ENCODE assay signal across 29 mouse cellular contexts in genomic region chr5:52010426-52010825, GRCm38 (mm10).
DNase-seq lines count a peak whose midpoint lies in the region; ATAC-seq and TF ChIP-seq lines count a peak whose summit lies in the region.
"Had no signal": no experiment of that assay in that cellular context is flagged by ENCODE, and none has a peak within 500 bp of the region (broad histone marks: within the 10 kb centered on the region; RNA-seq: fewer than 3 reads in every experiment).

No protein-coding gene starts in this region.

- H3K36me3 ChIP-seq in forebrain, embryonic 15.5 days = no peaks in the 10 kb centered on the region
- no peaks in the 10 kb centered on the region for H3K36me3 ChIP-seq in forebrain, embryonic 10.5 days (replicated peaks)
- no peaks in the 10 kb centered on the region for H3K36me3 ChIP-seq in hindbrain, embryonic 14.5 days (replicated peaks; ENCODE audit: control insufficient read depth, insufficient read depth)
- H3K36me3 ChIP-seq in hindbrain, postnatal 0 days (ENCODE audit: insufficient read depth, low read length) = no peaks in the 10 kb centered on the region
- H3K36me3 ChIP-seq: embryonic facial prominence, embryonic 10.5 days; embryonic facial prominence, embryonic 13.5 days; heart, embryonic 12.5 days; heart, embryonic 15.5 days; hindbrain, embryonic 12.5 days had no signal

- H3K4me1 ChIP-seq in forebrain, embryonic 15.5 days = 0 out of 2 replicates have a peak, but pooled peaks cover under 1% of the 10 kb centered on the region
- H3K4me1 ChIP-seq in forebrain, embryonic 10.5 days = no peaks in the 10 kb centered on the region
- H3K4me1 ChIP-seq in hindbrain, embryonic 14.5 days (replicated peaks; ENCODE audit: control insufficient read depth, insufficient read depth, low read length) = no peaks in the 10 kb centered on the region; the same call in 1 of the 2 replicates
- no peaks in the 10 kb centered on the region for H3K4me1 ChIP-seq in hindbrain, postnatal 0 days (ENCODE audit: insufficient read depth, low read length)
- H3K4me1 ChIP-seq in lung, adult 2 months (ENCODE audit: control insufficient read depth, insufficient read depth, low read length) = no peaks in the 10 kb centered on the region
- H3K4me1 ChIP-seq: hindbrain, embryonic 12.5 days had no signal

- H3K4me2 ChIP-seq in forebrain, embryonic 15.5 days (replicated peaks) = no peak overlapping the region
- no peak overlapping the region for H3K4me2 ChIP-seq in hindbrain, embryonic 14.5 days (replicated peaks)
- no peak overlapping the region for H3K4me2 ChIP-seq in hindbrain, postnatal 0 days (ENCODE audit: low read depth, low read length)
- H3K4me2 ChIP-seq: embryonic facial prominence, embryonic 13.5 days; heart, embryonic 12.5 days; heart, embryonic 15.5 days; hindbrain, embryonic 12.5 days had no signal

- no peak for DNase-seq in forebrain, embryonic 10.5 days (ENCODE audit: extremely low spot score, low spot score)
- DNase-seq in hindbrain, embryonic 14.5 days (ENCODE audit: low spot score) = no peak
- no peak for DNase-seq in hindbrain, postnatal 0 days (ENCODE audit: low spot score)
- peak; percentile 3 for DNase-seq in lung, postnatal 10 days
- DNase-seq in lung, adult 2 months = no peak
- no peak for DNase-seq in left cerebral cortex, adult 9 months (ENCODE audit: low spot score in 2 of 2)
- DNase-seq: adrenal gland, adult 2 months; adrenal gland, postnatal 14 days; cerebellum, adult 11-12 months; cerebellum, adult 8-10 months; cerebellum, postnatal 36 days; embryo, embryonic 11 days; gastrocnemius, adult 2 months; gastrocnemius, postnatal 14 days; heart, adult 18-20 months; heart, postnatal 10 days; heart, postnatal 4 days; kidney, adult 18-20 months; kidney, adult 9 months had no signal

- peak; percentile 66 for ATAC-seq in forebrain, embryonic 15.5 days (replicated peaks)
- peak; percentile 51; the same call in 1 of the 2 replicates for ATAC-seq in hindbrain, embryonic 14.5 days (ENCODE audit: low FRiP score)
- ATAC-seq in hindbrain, postnatal 0 days = no peak
- ATAC-seq: CD4-positive, CD25-positive, alpha-beta regulatory T cell, adult 4 months; inflammation-experienced regulatory T-cells, adult 6 months; intestine, embryonic 16.5 days had no signal

- no peak for TF ChIP-seq POLR2A in lung, adult 2 months (IDR thresholded peaks at IDR 0.05; ENCODE audit: borderline replicate concordance, extremely low read depth, low read depth, low read length)

- no peaks in the 10 kb centered on the region for H3K9me3 ChIP-seq in forebrain, embryonic 15.5 days
- H3K9me3 ChIP-seq in forebrain, embryonic 10.5 days = no peaks in the 10 kb centered on the region
- H3K9me3 ChIP-seq in hindbrain, embryonic 14.5 days (ENCODE audit: control insufficient read depth, low read length) = no peaks in the 10 kb centered on the region
- H3K9me3 ChIP-seq in hindbrain, postnatal 0 days (ENCODE audit: low read length) = no peaks in the 10 kb centered on the region
- H3K9me3 ChIP-seq: embryonic facial prominence, embryonic 10.5 days; embryonic facial prominence, embryonic 13.5 days; heart, embryonic 12.5 days; heart, embryonic 15.5 days; hindbrain, embryonic 12.5 days had no signal

- no peaks in the 10 kb centered on the region for H3K27me3 ChIP-seq in forebrain, embryonic 15.5 days
- no peaks in the 10 kb centered on the region for H3K27me3 ChIP-seq in forebrain, embryonic 10.5 days (ENCODE audit: poor library complexity, severe bottlenecking)
- H3K27me3 ChIP-seq in hindbrain, embryonic 14.5 days (ENCODE audit: control insufficient read depth, insufficient read depth, low read length) = no peaks in the 10 kb centered on the region
- H3K27me3 ChIP-seq in hindbrain, postnatal 0 days (ENCODE audit: insufficient read depth, low read length) = no peaks in the 10 kb centered on the region
- H3K27me3 ChIP-seq: embryonic facial prominence, embryonic 13.5 days; heart, embryonic 12.5 days; heart, embryonic 15.5 days; hindbrain, embryonic 12.5 days had no signal

- H3K4me3 ChIP-seq in forebrain, embryonic 15.5 days = no peak overlapping the region
- no peak overlapping the region for H3K4me3 ChIP-seq in forebrain, embryonic 10.5 days
- H3K4me3 ChIP-seq in hindbrain, embryonic 14.5 days (replicated peaks; ENCODE audit: low read length) = no peak overlapping the region
- H3K4me3 ChIP-seq in hindbrain, postnatal 0 days (ENCODE audit: low read length) = no peak overlapping the region
- H3K4me3 ChIP-seq in lung, adult 2 months (replicated peaks; ENCODE audit: extremely low read depth, low read depth, low read length) = no peak overlapping the region
- H3K4me3 ChIP-seq: embryonic facial prominence, embryonic 10.5 days; embryonic facial prominence, embryonic 13.5 days; erythroblast, embryonic 14.5 days; gastrocnemius, adult 2 months; heart, embryonic 12.5 days; heart, embryonic 15.5 days; hindbrain, embryonic 12.5 days had no signal

- WGBS in forebrain, embryonic 15.5 days = 58% methylated on average over 7 of the region's 7 CpGs
- 89% methylated on average over 7 of the region's 7 CpGs for WGBS in forebrain, embryonic 10.5 days
- 89% methylated on average over 7 of the region's 7 CpGs for WGBS in hindbrain, embryonic 14.5 days
- 61% methylated on average over 7 of the region's 7 CpGs for WGBS in hindbrain, postnatal 0 days
- WGBS in lung, adult 2 months = 77% methylated on average over 7 of the region's 7 CpGs

- H3K9ac ChIP-seq in forebrain, embryonic 15.5 days (replicated peaks) = no peak overlapping the region
- no peak overlapping the region for H3K9ac ChIP-seq in hindbrain, embryonic 14.5 days
- H3K9ac ChIP-seq in hindbrain, postnatal 0 days (replicated peaks; ENCODE audit: low read length) = no peak overlapping the region
- H3K9ac ChIP-seq: embryonic facial prominence, embryonic 13.5 days; heart, embryonic 12.5 days; heart, embryonic 15.5 days; hindbrain, embryonic 12.5 days had no signal

- TF ChIP-seq CTCF in hindbrain, postnatal 0 days (IDR thresholded peaks at IDR 0.05; ENCODE audit: low read depth) = no peak
- no peak for TF ChIP-seq CTCF in lung, adult 2 months (IDR thresholded peaks at IDR 0.05; ENCODE audit: insufficient read depth, low read length)

- H3K27ac ChIP-seq in forebrain, embryonic 15.5 days (replicated peaks) = no peak overlapping the region
- H3K27ac ChIP-seq in forebrain, embryonic 10.5 days = no peak overlapping the region
- no peak overlapping the region for H3K27ac ChIP-seq in hindbrain, embryonic 14.5 days
- no peak overlapping the region for H3K27ac ChIP-seq in hindbrain, postnatal 0 days
- H3K27ac ChIP-seq: embryonic facial prominence, embryonic 10.5 days; embryonic facial prominence, embryonic 13.5 days; gastrocnemius, adult 2 months; heart, embryonic 15.5 days; hindbrain, embryonic 12.5 days had no signal
